Mouse (Mus musculus) embryonic stem cell, embryonic (primary cell): Measurements from ENCODE around the gene Arv1.

ENCODE experiments used
- CTCF ChIA-PET, 4 experiments: fragments of 300-600 bp in 2 of 4; fragments of 350-600 bp in 2 of 4; sonication (Branson Sonifier 250); formaldehyde crosslinking; loops; one replicate each; lab custom pipeline; 2022; ENCODE audit warnings: inconsistent platforms in 2 of 4; lab: Charles Lee
- POLR2A ChIA-PET, 4 experiments: fragments of 300-600 bp in 2 of 4; fragments of 350-600 bp in 2 of 4; sonication (Branson Sonifier 250); formaldehyde crosslinking; loops; one replicate each; lab custom pipeline; 2022; ENCODE audit warnings: antibody characterized with exemption in 4 of 4, inconsistent platforms in 1 of 4; lab: Charles Lee

Gene Arv1

GRCm38 (mm10) chr8:124704376-124704775 lies 17.6 kb upstream of the Arv1 start:
- ChIA-PET CTCF (no interaction called here), POLR2A (interaction anchor here in 3 of 4 experiments (0.6 to 1.4 kb wide), 4 partner anchors 10 to 126 kb away, joined by 3 to 6 read pairs (median 4); no protein-coding TSS in a partner anchor)

- CTCF ChIA-PET, result interaction anchor here in 1 of 4 experiments (1.2 kb wide), 1 partner anchor 132 kb away, joined by 4 read pairs; no protein-coding TSS in a partner anchor
- POLR2A ChIA-PET, result interaction anchor here in 2 of 4 experiments (0.6 to 1.4 kb wide), 3 partner anchors 9 to 36 kb away, joined by 3 read pairs; no protein-coding TSS in a partner anchor
Observed at GRCm38 (mm10) chr8:124705823-124706222, 16.1 kb upstream of the Arv1 start.

GRCm38 (mm10) chr8:124713207-124713606 lies 8.7 kb upstream of the Arv1 start:
- POLR2A ChIA-PET, result interaction anchor here in 1 of 4 experiments (1.2 kb wide), 1 partner anchor 10 kb away, joined by 4 read pairs; no protein-coding TSS in a partner anchor
- CTCF ChIA-PET, result no interaction called here

GRCm38 (mm10) chr8:124715736-124716135 lies 6.2 kb upstream of the Arv1 start:
- ChIA-PET CTCF (no interaction called here), POLR2A (interaction anchor here in 1 of 4 experiments (1.4 kb wide), 1 partner anchor 38 kb away, joined by 4 read pairs; no protein-coding TSS in a partner anchor)

GRCm38 (mm10) chr8:124720133-124720532 lies 1.8 kb upstream of the Arv1 start:
- ChIA-PET CTCF (interaction anchor here in 2 of 4 experiments (0.9 to 1.3 kb wide), 3 partner anchors 19 to 326 kb away, joined by 4 read pairs; no protein-coding TSS in a partner anchor), POLR2A (interaction anchor here in 2 of 4 experiments (1.2 to 1.4 kb wide), 7 partner anchors 9 to 81 kb away, joined by 3 to 4 read pairs (median 3); no protein-coding TSS in a partner anchor)

- CTCF ChIA-PET, result interaction anchor here in 3 of 4 experiments (0.8 to 2.0 kb wide), 10 partner anchors 18 to 327 kb away, joined by 3 to 6 read pairs (median 4); no protein-coding TSS in a partner anchor
Observed at GRCm38 (mm10) chr8:124720938-124721861, 739 bp upstream of the Arv1 start.

GRCm38 (mm10) chr8:124724301-124724700 lies 2.4 kb downstream of the Arv1 start:
- POLR2A ChIA-PET, result interaction anchor here in 3 of 4 experiments (0.6 to 2.4 kb wide), 3 partner anchors 8 to 35 kb away, joined by 3 to 8 read pairs (median 4); no protein-coding TSS in a partner anchor
- CTCF ChIA-PET, result no interaction called here

More at GRCm38 (mm10) chr8:124720938-124721861, 739 bp upstream of the Arv1 start:
- POLR2A ChIA-PET, result interaction anchor here in 3 of 4 experiments (1.1 to 1.7 kb wide), 7 partner anchors 8 to 53 kb away, joined by 3 to 4 read pairs (median 3); no protein-coding TSS in a partner anchor

GRCm38 (mm10) chr8:124732828-124733227 lies 10.9 kb downstream of the Arv1 start:
- ChIA-PET POLR2A (interaction anchor here in 2 of 4 experiments (0.8 to 3.0 kb wide), 4 partner anchors 9 to 202 kb away, joined by 3 to 6 read pairs (median 4); no protein-coding TSS in a partner anchor), CTCF (no interaction called here)

GRCm38 (mm10) chr8:124735371-124735911 lies 13.5 kb downstream of the Arv1 start:
- POLR2A ChIA-PET, result interaction anchor here in 2 of 4 experiments (0.7 to 2.4 kb wide), 4 partner anchors 9 to 15 kb away, joined by 3 to 8 read pairs (median 4); partner anchors contain the start of genes Arv1 (in 1 of the 2) and Ttc13 (in 1 of the 2)
- CTCF ChIA-PET, result no interaction called here

- POLR2A ChIA-PET, result interaction anchor here in 2 of 4 experiments (0.6 to 1.3 kb wide), 5 partner anchors 8 to 118 kb away, joined by 3 to 5 read pairs (median 3); no protein-coding TSS in a partner anchor
- CTCF ChIA-PET, result interaction anchor here (0.5 to 2.0 kb wide), 32 partner anchors 9 to 819 kb away, joined by 3 to 13 read pairs (median 4); partner anchors contain the start of genes Arv1 (in 2 of the 4), Fam89a (in 2 of the 4), Ttc13 (in 2 of the 4) and 2310022B05Rik (in 1 of the 4)
Observed at GRCm38 (mm10) chr8:124739268-124739667, 17.3 kb downstream of the Arv1 start.

- POLR2A ChIA-PET, result interaction anchor here in 2 of 4 experiments (0.7 to 1.6 kb wide), 4 partner anchors 7 to 62 kb away, joined by 3 to 5 read pairs (median 3); no protein-coding TSS in a partner anchor
- CTCF ChIA-PET, result interaction anchor here in 2 of 4 experiments (1.0 to 1.5 kb wide), 2 partner anchors 12 to 370 kb away, joined by 3 to 5 read pairs; no protein-coding TSS in a partner anchor
Observed at GRCm38 (mm10) chr8:124746661-124747060, 24.7 kb downstream of the Arv1 start.

GRCm38 (mm10) chr8:124751191-124751590 lies 29.3 kb downstream of the Arv1 start:
- CTCF ChIA-PET, result interaction anchor here in 3 of 4 experiments (0.5 to 2.1 kb wide), 10 partner anchors 8 to 143 kb away, joined by 3 to 9 read pairs (median 3); partner anchors contain the start of genes Arv1 (in 1 of the 3) and Ttc13 (in 1 of the 3)
- POLR2A ChIA-PET, result interaction anchor here in 3 of 4 experiments (0.6 to 2.6 kb wide), 14 partner anchors 8 to 435 kb away, joined by 3 to 7 read pairs (median 3); partner anchors contain the start of genes Trim67 (in 1 of the 3) and Ttc13 (in 1 of the 3)

- CTCF ChIA-PET, result interaction anchor here in 3 of 4 experiments (0.7 to 1.6 kb wide), 5 partner anchors 13 to 691 kb away, joined by 3 to 13 read pairs (median 5); no protein-coding TSS in a partner anchor
- POLR2A ChIA-PET, result interaction anchor here in 3 of 4 experiments (0.6 to 2.6 kb wide), 12 partner anchors 9 to 850 kb away, joined by 3 to 7 read pairs (median 3); partner anchors contain the start of gene Trim67 (in 1 of the 3)
Observed at GRCm38 (mm10) chr8:124751709-124752173, 29.8 kb downstream of the Arv1 start, which contains the start of gene Fam89a. Gene Fam89a, minus strand, starts transcription at chr8:124751832.

GRCm38 (mm10) chr8:124752325-124752862 lies 30.5 kb downstream of the Arv1 start:
- POLR2A ChIA-PET, result interaction anchor here in 2 of 4 experiments (0.7 to 2.6 kb wide), 6 partner anchors 9 to 849 kb away, joined by 3 to 7 read pairs (median 3); no protein-coding TSS in a partner anchor
- CTCF ChIA-PET, result interaction anchor here in 2 of 4 experiments (0.7 to 1.6 kb wide), 2 partner anchors 144 to 692 kb away, joined by 5 to 13 read pairs; no protein-coding TSS in a partner anchor

GRCm38 (mm10) chr8:124754101-124754791 lies 32.3 kb downstream of the Arv1 start:
- ChIA-PET CTCF (interaction anchor here in 2 of 4 experiments (0.6 to 1.9 kb wide), 3 partner anchors 15 to 53 kb away, joined by 3 to 9 read pairs (median 4); no protein-coding TSS in a partner anchor), POLR2A (interaction anchor here in 3 of 4 experiments (0.7 to 1.3 kb wide), 5 partner anchors 8 to 154 kb away, joined by 3 read pairs; no protein-coding TSS in a partner anchor)

- ChIA-PET CTCF (interaction anchor here in 2 of 4 experiments (1.3 to 1.9 kb wide), 2 partner anchors 16 kb away, joined by 4 to 9 read pairs; no protein-coding TSS in a partner anchor), POLR2A (interaction anchor here in 1 of 4 experiments (0.7 kb wide), 1 partner anchor 9 kb away, joined by 3 read pairs; no protein-coding TSS in a partner anchor)
Observed at GRCm38 (mm10) chr8:124754792-124755190, 32.9 kb downstream of the Arv1 start.
